Mouse (Mus musculus) cerebellum, adult 11 months (tissue): Measurements from ENCODE around the gene Prrx2.

Source experiments
- DNase-seq: peaks from one replicate; pipeline ENCODE4 v3.0.0; 2022

Prrx2 gene

GRCm38 (mm10) chr2:30872669-30873068 lies 37.9 kb downstream of the Prrx2 start:
- DNase-seq, result no peak

DNA sequence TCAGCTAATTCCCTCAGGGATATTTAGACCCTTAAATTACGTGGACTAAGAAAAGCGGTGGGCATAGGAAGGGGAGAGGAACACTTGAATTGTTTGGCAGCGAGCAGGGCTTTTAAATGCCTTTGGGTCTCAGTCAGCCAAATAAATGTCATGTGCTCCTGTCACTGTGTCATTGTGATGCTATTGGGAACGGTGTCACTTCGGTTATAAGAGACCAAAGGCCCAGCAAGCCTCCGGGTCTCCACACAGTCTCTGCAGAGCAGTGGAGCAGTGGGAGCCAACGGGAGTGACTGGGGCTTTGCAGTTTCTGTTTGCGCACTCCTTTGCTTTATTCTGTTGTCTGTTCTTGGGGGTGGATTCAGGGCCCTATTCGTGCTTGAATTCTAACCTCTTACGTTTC lies 39.7 kb downstream of the Prrx2 start:
- DNase-seq, result no peak

GRCm38 (mm10) chr2:30875096-30875495 lies 40.3 kb downstream of the Prrx2 start:
- DNase-seq, result no peak

GRCm38 (mm10) chr2:30875621-30876432 lies 41.1 kb downstream of the Prrx2 start:
- DNase-seq, result no peak

DNA sequence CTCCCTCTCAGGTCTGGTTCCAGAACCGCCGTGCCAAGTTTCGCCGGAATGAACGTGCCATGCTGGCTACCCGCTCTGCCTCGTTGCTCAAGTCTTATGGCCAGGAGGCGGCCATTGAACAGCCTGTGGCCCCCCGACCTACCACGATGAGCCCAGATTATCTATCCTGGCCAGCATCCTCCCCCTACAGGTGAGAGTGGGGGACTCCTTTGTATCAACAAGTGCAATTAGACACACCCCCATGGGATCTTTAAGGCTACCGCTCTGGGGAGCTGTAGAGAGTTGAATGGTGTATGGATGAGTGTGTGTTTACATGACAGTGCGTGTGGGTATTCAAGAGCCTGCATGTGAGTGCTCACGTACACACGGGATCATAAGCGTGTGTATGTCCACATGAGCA lies 44.7 kb downstream of the Prrx2 start:
- DNase-seq, result no peak

DNA sequence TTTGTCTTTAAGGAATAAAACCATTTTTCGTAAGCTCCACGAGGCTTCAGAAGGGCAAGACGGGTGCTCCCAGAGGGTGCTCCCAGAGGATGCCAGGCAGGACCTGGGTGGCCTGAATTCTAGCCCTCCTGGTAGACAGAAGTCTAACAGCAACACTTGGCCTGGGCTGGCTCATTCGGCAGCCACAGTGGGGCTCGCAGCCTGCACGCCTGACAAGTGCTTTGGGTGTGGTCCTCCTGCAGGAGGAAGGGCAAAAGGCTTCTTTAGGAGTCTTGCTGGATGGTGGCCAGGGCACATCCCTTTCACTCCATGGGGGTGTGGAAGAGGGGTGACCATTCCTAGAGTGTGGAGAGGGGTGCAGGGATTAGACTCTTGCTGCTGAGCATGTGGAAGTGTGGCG lies 46.4 kb downstream of the Prrx2 start:
- DNase-seq, result no peak

GRCm38 (mm10) chr2:30884852-30885373 lies 50.1 kb downstream of the Prrx2 start:
- DNase-seq, result no peak

GRCm38 (mm10) chr2:30885453-30886163 lies 50.8 kb downstream of the Prrx2 start:
- peak; percentile 26 for DNase-seq

DNA sequence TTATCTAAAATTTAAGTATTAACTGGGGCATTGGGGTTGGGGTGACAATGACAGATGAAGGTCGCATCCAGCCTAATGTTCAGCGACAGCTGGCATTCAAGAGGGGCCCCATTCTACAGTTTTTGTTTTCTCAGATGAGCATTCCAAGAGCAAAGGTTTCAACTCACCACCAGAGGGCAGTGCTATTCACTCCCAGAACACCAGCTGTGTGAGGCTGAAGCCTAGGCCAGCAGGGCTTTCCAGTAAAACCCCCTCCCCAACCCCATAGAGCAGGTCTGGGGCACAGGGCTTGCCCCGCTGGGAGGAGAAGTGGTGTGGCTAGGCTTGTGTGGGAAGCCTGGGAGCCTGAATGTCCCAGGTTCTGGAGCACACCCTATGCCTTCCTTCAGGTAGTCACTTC lies 56.2 kb downstream of the Prrx2 start:
- DNase-seq, result peak; percentile 17

- DNase-seq, result no peak
Measured at GRCm38 (mm10) chr2:30893399-30893798, 58.6 kb downstream of the Prrx2 start.

DNA sequence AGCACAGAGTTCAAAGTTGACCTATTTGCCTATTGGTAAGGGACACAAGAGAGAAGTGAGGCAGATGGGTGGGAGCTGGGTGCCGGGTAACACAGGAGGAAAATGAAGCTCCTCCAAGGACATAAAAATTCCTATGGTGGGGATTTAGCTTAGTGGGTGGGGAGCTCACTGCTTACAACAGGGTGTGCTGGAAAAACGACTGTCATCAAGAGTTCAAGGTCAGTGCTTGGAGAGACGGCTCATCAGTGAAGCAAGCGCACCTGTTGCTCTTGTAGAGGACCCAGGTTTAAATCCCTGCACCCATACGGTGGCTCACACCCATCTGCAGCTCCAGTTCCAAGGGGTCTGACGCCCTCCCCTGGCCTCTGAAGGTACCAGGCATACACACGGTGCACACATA lies 59.2 kb downstream of the Prrx2 start:
- no peak for DNase-seq

- no peak for DNase-seq
Measured at GRCm38 (mm10) chr2:30897291-30897690, 62.5 kb downstream of the Prrx2 start.

DNA sequence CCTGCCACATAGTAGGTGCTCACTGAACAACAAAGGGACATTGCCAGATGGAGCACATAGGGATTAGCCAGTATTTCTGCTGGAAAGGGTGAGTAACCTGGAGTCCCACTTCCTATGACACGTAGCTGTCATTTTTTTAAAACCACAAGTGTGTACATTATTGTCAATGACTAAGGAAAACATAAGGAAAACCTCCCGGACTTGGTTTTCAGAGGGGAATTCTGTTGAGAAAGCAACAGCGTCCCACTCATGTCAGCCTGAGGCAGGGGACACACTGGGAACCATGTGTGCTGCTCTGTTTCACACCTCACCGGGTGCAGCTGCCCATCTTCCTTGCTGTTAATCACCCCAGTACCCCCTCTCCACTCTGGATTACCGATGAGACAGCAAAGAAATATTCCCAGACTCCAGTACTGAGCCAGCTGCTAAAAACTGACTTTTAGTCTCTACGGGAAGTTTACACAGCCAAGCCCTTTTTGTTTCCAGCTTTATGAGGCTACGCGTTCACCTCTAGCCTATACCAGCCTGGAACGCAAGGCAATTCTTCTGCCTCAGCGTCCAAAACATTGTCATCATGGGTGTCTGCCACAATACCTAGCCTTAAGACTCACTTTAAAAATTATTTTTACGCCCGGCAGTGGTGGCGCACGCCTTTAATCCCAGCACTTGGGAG lies 64.8 kb downstream of the Prrx2 start:
- DNase-seq, result no peak

GRCm38 (mm10) chr2:30901646-30902160 lies 66.9 kb downstream of the Prrx2 start:
- no peak for DNase-seq

DNA sequence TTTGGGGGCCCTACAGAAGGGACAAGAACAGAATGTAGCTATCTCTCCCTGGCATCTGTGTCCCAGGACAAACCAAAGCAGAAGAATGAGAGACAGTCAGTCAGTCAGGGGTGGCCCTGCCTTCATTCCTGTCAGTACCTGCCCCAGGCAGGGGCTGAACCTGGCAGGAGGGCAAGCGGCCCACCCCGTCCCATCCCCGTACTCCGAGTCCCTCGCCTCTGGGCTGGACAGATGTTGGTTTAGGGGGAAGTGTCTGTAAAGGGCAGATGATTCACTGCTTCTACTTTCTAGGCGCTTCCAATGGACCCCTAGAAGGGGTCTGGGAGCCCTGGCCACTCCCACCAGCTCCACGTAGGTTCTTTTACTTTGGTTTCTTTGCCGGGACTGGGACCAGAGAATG lies 67.5 kb downstream of the Prrx2 start:
- no peak for DNase-seq

- no peak for DNase-seq
Measured at GRCm38 (mm10) chr2:30902726-30903722, 68.3 kb downstream of the Prrx2 start.

- DNase-seq, result no peak
Measured at GRCm38 (mm10) chr2:30904231-30904630, 69.5 kb downstream of the Prrx2 start.

DNA sequence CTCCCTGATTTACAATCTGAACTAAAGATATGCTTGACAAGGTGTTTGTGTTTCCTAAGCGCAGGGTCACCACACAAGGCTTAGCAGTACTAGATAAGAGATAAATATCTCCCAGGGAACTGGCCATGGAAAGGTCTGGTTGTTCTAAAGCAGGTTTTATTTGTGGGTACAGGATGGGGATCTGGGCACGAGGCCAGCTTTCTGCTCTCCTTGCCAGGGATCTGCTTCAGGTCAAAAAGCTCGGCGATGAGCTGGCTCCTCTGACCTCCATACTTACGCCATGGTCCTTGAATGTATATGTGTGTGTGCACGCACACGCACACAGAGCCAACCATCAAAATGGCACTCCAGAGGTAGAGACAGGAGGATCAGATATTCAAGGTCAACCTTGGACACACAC lies 70.2 kb downstream of the Prrx2 start:
- no peak for DNase-seq

- DNase-seq, result no peak
Measured at GRCm38 (mm10) chr2:30905906-30906305, 71.1 kb downstream of the Prrx2 start.

GRCm38 (mm10) chr2:30906641-30907040 lies 71.9 kb downstream of the Prrx2 start:
- DNase-seq, result no peak

DNA sequence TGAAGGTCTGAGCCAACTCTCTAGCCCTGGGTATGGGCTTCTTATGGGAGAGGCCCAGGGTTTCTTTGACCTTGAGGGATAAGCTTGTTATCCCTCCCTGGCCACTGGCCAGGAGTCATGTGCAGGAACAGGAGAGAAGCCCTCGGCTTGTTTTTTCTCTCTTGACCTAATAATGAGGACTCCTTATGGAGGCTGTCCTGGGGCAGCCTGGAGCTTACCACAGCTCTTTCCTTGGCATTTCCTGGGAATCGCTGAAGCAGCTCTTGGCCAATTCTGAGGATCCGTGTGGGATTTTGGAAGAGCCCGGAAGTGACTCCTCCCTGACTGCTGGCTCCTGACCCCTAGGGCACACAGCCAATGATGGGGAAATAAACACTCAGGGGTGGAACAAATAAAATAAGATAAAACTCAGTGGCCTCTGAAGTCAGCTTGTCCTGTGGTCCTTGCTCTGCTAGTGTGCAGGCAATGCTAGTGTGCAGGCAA lies 77.6 kb downstream of the Prrx2 start:
- DNase-seq, result no peak

DNA sequence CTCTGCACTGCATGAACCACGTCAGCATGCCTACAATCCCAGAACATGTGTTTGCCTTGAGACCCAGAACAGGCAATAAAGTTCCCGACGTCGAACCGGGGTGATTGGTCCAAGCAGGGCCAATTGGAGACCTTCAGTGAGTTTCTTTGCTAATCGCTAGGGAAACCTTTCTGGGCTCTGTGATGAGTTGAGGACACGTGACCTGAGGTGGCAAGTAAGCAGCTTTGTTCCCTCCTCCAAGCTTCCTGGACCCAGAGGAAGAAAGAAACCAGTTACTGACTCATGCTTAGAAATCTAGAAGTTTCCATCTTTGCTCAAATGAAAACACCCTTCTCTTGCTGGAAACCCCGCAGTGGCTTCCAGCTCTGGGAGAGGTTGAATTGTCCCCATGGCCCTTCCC lies 78.2 kb downstream of the Prrx2 start:
- DNase-seq, result no peak
